Mouse (Mus musculus) urinary bladder, postnatal 14 days (tissue): ENCODE data around the gene Sp6.

Source experiments
- DNase-seq: peaks from one replicate; pipeline ENCODE4 v3.0.0; 2021; ENCODE audit warnings: low spot score

Gene Sp6

DNA sequence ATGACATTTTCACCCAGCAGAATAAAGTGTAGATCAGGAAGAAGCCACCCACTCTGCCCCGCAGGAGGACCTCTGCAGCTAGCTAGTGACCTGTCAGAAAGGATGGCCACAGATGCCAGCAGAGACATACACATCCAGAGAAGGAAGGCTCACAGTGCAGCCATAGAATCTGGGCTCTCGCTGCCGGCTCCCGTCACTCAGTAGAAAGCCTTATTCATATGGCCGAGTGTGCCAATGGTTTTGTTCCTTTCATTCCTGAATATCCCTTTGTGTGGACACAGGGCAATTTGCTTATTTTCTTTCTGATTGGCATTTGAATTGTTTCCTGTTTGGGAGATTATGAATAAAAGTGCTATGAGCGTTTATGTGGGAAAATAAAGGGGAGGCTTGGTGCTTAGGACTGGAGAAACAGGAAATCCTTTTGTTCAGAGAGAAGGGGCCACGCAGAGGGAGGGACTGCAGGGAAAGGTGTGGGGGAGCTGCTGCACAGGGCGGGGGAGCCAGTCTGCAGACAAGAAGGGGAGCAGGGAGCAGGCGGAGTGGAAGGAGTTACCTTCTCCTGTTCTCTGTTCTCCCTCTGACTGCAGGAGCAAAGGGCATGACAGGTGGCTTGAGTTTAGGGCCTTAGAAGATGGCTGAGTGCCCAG is 50.2 kb downstream of the Sp6 start:
- no peak for DNase-seq

DNA sequence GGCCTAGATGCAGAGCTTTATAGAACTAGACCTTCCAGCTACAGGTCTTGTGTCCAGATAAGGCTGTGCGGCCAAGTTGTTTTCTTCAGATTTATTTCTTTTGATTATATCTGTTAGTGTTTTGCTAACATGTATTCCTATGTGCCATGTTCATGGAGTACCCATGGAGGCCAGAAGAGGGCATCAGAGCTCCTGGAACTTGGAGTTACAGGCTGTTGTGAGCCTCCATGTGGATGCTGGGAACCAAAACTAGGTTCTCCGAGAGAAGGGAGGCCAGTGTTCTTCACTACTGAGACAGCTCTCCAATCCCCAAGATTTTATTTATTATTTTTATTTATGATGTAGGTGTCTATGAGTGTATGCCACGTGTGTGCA is 50.7 kb downstream of the Sp6 start:
- DNase-seq, result no peak

DNA sequence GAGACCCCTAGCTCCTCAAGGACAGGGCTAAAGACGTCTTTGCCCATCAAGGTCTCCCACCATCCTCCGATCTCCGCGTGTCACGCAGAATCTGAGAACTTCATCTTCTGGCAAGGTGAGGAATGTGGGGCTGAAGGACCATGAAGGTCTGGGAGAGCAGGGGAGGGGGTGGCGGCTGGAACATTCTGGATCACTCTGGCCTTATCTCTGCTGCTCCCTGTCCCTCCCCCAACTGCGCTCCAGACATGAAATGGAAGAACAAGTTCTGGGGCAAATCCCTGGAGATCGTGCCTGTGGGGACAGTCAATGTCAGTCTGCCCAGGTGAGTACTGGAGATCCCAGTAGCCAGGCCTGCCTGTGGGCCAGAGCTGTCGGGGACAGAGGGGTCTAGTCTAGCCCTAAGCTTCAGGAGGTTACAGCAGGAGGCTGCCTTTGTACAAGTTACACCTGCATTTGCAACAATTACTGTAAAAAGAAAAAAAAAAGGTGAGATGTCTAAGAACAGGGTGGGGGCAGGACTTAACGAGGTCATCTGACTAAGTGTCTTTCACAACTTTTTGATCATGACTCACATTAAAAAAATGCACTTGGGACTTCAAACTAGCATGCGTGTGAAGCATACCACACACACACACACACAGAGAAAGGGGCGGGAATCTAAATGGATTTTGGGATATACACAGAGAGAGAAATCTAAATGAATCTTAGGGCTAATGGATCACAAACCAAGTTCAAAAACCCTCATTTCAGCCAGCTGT is 52.5 kb downstream of the Sp6 start:
- DNase-seq, result no peak

DNA sequence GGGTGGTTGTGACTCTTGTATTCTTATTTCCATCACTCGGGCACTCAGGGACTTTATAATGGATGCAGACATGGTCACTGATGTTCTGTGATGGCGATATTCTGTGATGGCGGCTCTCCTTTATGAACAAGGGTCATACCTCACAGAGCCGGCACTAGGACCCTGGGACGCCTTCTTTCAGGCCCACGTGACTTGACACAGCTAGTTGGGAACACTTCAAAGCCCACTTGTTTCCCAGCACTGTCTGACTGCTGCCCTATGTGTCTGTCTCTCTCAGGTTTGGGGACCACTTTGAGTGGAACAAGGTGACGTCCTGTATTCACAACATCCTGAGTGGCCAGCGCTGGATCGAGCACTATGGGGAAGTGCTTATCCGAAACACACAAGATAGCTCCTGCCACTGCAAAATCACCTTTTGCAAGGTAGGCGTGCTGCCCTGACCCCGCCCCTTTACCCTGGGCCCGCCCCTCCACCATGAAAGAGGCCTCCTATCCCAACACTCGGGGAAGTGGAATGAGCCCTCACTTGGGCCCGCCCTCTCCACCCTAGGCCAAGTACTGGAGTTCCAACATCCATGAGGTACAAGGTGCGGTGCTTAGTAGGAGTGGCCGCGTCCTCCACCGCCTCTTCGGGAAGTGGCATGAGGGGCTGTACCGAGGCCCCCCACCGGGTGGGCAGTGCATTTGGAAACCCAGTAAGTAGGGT is 53.6 kb downstream of the Sp6 start:
- DNase-seq, result no peak

DNA sequence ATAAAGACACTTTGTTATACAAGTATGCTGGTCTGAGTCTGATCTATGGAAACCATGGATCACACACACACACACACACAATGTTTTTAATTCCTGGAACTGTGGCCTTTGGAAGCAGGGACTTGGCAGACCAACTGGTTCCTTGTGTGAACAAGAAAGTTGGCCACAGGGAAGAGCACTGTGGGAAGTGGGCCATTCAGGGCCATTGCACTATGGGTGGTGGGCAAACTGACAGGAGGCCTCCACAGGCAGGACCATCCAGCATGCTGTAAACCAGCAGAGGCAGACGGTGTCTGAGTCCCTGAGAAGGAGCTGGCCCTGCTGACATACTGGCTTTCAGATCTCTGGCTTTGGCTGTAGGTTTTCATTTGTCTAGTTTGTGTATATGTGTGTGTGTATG is 56.1 kb downstream of the Sp6 start:
- DNase-seq, result no peak

DNA sequence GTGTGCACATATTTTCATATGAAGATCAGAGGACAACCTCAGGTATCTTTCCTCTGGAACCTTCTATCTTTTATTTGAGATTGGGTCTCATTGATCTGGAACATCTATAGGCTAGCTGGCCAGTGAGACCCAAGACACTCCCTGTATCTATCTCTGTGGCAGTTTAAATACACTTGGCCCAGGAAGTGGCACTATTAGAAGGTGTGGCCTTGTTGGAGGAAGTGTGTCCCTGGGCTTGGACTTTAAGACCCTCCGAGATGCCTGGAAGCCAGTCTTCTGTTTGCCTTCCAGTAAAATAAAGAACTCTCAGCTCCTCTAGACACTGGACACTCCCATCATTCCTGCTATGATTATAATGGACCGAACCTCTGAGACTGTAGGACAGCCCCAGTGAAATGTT is 56.6 kb downstream of the Sp6 start:
- no peak for DNase-seq

DNA sequence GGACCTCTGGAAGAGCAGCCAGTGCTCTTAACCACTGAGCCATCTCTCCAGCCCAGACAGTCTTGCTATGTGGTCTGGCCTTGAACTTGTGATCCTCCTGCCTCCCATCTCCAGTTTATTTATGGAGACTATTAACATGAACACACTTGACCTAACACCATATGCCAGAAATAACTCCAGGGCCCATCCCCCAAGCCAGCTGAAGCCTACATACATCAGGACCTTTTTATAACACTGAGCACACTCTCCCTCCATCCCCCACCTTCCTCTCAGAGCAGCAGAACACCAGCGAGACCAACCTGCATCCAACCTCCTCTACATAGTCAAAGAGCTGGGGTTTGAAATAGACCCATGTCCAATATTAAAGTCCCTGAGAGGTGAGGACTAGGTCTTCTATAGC is 57.9 kb downstream of the Sp6 start:
- no peak for DNase-seq

DNA sequence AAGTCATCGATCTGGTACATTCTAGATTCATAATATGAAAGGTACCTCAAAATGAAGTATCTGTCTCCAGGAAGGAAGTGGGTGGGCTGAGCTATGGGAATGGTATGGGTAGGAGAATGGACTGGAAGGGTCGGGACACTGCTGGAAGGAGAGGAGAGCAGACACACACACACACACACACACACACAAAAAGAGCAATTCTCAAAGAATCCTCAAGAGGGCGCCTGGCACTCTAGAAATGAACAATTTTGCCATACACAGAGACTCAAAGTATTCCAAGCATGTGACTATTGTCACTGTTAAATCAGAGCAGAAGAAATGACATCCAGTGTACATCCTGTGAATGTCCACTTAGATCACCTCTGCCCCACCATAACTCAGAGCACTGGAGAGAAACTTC is 59.3 kb downstream of the Sp6 start:
- DNase-seq, result no peak

DNA sequence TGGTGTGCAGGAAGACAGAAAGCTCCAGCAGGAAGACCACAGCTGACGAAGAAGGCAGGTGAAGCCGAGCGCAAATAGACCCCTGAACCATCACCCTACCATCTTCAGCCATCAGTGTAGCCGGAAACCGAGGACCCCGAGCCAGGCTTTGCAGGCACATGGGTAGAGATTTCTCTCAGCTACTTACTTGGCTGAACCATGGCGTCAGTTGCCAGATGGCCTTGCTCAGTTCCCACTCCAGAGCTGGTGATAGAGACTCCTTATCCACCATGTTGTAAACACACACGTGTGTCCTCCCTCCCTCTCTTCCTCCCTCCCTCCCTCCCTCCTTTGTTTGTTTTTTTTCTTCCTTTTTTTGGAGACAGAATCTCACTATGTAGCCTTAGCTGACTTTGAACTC is 61.0 kb downstream of the Sp6 start:
- no peak for DNase-seq
